Mouse (Mus musculus): ENCODE results near the gene Cd52. TPM values are rescaled to one million over a fixed set of nuclear protein-coding genes. Genes with fewer than 3 reads are reported as not detected.

Gene Cd52
- polyA plus RNA-seq, 1 experiment = not detected

DNA sequence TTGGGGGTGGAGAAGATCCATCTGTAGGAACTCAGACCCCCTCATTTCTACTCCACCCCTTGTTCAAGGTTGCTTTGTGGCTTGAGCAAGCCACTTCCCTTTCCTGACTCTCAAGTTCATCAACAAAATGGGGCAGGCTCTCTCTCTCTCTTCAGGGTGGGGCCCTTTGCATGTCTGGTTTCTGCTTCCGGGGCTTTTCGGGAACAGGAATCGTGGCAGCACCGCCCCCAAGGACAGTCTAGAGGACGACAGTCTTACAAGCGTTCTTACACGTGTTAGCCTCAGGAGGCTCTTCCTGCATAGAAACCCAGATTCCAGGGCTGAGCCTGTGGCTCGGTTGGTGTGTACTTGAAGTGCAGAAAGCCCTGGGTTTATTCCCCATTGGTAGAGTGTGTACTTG is 22.1 kb upstream of the Cd52 start:
- no peak overlapping the region for H3K4me3 ChIP-seq (ENCODE audit: insufficient read depth, poor library complexity, severe bottlenecking)

DNA sequence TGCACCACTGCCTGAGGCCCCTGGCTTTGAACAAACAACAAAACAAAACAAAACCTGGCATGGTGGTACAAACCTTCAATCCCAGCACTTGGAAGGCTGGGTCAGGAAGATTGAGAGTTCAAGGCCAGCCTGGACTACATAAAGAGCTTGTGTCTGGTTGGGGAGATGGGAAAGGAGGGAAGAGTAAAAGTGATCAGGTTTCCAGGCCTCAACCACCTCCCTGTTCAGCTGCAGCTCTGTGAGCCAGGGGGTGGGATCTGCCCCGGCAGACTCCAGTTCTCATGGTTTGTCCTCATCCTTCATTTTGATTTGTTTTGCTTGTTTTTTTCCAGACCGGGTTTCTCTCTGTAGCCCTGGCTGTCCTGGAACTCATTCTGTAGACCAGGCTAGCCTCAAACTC is 21.6 kb upstream of the Cd52 start:
- H3K79me3 ChIP-seq (ENCODE audit: low read depth) = no peaks in the 10 kb centered on the region
- H3K27me3 ChIP-seq (ENCODE audit: control insufficient read depth, insufficient read depth, insufficient read length) = no peaks in the 10 kb centered on the region
- TF ChIP-seq MYOG (IDR thresholded peaks at IDR 0.05; ENCODE audit: control insufficient read depth, extremely low read depth, insufficient read length) (no peak), MYOD1 (IDR thresholded peaks at IDR 0.05; ENCODE audit: control insufficient read depth, insufficient read length, low read depth) (no peak), USF1 (IDR thresholded peaks at IDR 0.05; ENCODE audit: low read depth) (no peak), CTCF (IDR thresholded peaks at IDR 0.05; ENCODE audit: control insufficient read depth, insufficient read depth, insufficient read length) (no peak), MAX (IDR thresholded peaks at IDR 0.05) (no peak), FOSL1 (IDR thresholded peaks at IDR 0.05; ENCODE audit: insufficient read depth, low read length, poor library complexity, severe bottlenecking) (no peak), CEBPB (IDR thresholded peaks at IDR 0.05; ENCODE audit: low read depth) (no peak)
- no peak overlapping the region for H3ac ChIP-seq (ENCODE audit: control insufficient read depth, insufficient read length, low read depth)
- no peaks in the 10 kb centered on the region for H3K36me3 ChIP-seq (ENCODE audit: control insufficient read depth, insufficient read depth)
- H3K4me3 ChIP-seq (ENCODE audit: insufficient read depth, poor library complexity, severe bottlenecking) = no peak overlapping the region
- no peaks in the 10 kb centered on the region for H3K79me2 ChIP-seq (ENCODE audit: control insufficient read depth, insufficient read depth)

More for the DNA sequence above, 22.1 kb upstream of the Cd52 start:
- H3K79me3 ChIP-seq (ENCODE audit: low read depth) = no peaks in the 10 kb centered on the region
- no peak for TF ChIP-seq CTCF (IDR thresholded peaks at IDR 0.05; ENCODE audit: control insufficient read depth, insufficient read depth, insufficient read length)
- no peak for TF ChIP-seq FOSL1 (IDR thresholded peaks at IDR 0.05; ENCODE audit: insufficient read depth, low read length, poor library complexity, severe bottlenecking)
- TF ChIP-seq MAX (IDR thresholded peaks at IDR 0.05) = no peak
- TF ChIP-seq CEBPB (IDR thresholded peaks at IDR 0.05; ENCODE audit: low read depth) = no peak
- TF ChIP-seq MYOG (IDR thresholded peaks at IDR 0.05; ENCODE audit: control insufficient read depth, extremely low read depth, insufficient read length) = no peak
- no peaks in the 10 kb centered on the region for H3K27me3 ChIP-seq (ENCODE audit: control insufficient read depth, insufficient read depth, insufficient read length)
- H3ac ChIP-seq (ENCODE audit: control insufficient read depth, insufficient read length, low read depth) = no peak overlapping the region
- no peaks in the 10 kb centered on the region for H3K79me2 ChIP-seq (ENCODE audit: control insufficient read depth, insufficient read depth)
- no peaks in the 10 kb centered on the region for H3K36me3 ChIP-seq (ENCODE audit: control insufficient read depth, insufficient read depth)

DNA sequence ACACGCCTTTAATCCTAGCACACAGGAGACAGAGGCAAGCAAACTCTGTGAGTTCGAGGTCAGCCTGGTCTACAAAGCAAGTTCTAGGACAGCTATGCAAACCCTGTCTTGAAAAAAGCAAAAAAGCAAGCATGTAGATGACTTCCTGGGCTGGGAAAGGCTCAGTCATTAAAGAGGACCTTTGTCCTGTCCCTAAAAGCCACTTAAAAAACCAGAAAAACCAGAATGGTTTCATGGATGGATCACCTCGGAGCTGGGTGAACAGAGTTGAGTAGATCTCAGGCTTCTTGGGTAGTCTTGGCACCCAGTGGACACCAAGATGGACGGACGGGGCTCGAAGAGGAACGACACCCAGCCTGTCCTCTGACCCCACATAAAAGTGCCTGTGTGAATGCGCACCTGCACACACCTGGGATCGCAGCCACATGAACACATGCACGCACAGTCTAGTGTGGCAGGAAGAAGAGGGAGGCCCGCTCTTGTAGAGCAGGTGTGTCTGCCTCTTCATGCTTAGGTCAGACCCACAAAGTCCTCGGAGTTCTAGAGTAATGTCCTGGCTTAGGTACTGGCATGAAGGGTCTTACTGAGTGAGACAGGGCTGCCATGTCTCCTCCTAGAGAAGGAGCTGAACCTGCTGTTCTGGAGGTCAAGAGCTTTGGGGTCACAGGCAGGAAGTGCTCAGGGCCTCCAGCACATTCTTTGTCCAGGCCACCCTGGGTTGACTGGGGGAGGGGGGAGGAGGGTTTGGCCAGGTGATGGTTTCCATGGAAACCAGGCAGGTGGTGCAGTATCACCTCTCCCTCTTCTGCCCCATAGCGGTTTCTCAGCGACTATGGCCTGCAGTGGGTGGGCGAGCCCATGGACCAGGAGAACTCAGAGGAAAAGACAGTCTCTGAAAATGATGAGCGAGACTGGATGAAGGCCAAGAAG is 20.6 kb upstream of the Cd52 start:
- Histone ChIP-seq H3K36me3 (ENCODE audit: control insufficient read depth, insufficient read depth) (no peaks in the 10 kb centered on the region), H3K4me3 (ENCODE audit: insufficient read depth, poor library complexity, severe bottlenecking) (no peak overlapping the region), H3K27me3 (ENCODE audit: control insufficient read depth, insufficient read depth, insufficient read length) (no peaks in the 10 kb centered on the region), H3K79me3 (ENCODE audit: low read depth) (no peaks in the 10 kb centered on the region), H3ac (ENCODE audit: control insufficient read depth, insufficient read length, low read depth) (no peak overlapping the region), H3K79me2 (ENCODE audit: control insufficient read depth, insufficient read depth) (no peaks in the 10 kb centered on the region)
- TF ChIP-seq USF1 (IDR thresholded peaks at IDR 0.05; ENCODE audit: low read depth) (no peak), MYOG (IDR thresholded peaks at IDR 0.05; ENCODE audit: control insufficient read depth, extremely low read depth, insufficient read length) (no peak), MYOD1 (IDR thresholded peaks at IDR 0.05; ENCODE audit: control insufficient read depth, insufficient read length, low read depth) (no peak), FOSL1 (IDR thresholded peaks at IDR 0.05; ENCODE audit: insufficient read depth, low read length, poor library complexity, severe bottlenecking) (no peak), MAX (IDR thresholded peaks at IDR 0.05) (no peak)

DNA sequence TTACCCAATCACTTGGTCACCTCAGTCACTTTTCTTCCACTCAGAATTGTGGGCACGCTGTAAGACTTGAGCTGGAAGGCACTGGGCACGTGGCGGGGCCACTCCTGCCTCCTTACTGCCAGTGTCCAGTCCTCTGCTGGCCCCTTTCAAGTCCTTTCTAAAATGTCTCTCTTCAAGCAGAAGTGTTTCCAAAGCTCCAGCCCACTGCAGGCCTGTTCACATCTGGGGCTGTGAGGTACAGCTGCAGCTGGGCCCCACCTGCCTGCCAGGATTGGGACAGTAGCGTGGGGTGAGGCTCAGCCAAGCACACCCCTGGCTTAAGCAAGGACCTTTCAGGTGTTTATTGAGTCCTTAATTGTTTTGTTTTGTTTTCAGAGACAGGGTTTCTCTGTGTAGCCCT is 19.2 kb upstream of the Cd52 start:
- Histone ChIP-seq H3ac (ENCODE audit: control insufficient read depth, insufficient read length, low read depth) (no peak overlapping the region), H3K27me3 (ENCODE audit: control insufficient read depth, insufficient read depth, insufficient read length) (no peaks in the 10 kb centered on the region), H3K36me3 (ENCODE audit: control insufficient read depth, insufficient read depth) (no peaks in the 10 kb centered on the region), H3K79me3 (ENCODE audit: low read depth) (no peaks in the 10 kb centered on the region), H3K4me3 (ENCODE audit: insufficient read depth, poor library complexity, severe bottlenecking) (no peak overlapping the region), H3K79me2 (ENCODE audit: control insufficient read depth, insufficient read depth) (no peaks in the 10 kb centered on the region)
- TF ChIP-seq MAX (IDR thresholded peaks at IDR 0.05) (no peak), MYOG (IDR thresholded peaks at IDR 0.05; ENCODE audit: control insufficient read depth, extremely low read depth, insufficient read length) (no peak), CEBPB (IDR thresholded peaks at IDR 0.05; ENCODE audit: low read depth) (no peak), MYOD1 (IDR thresholded peaks at IDR 0.05; ENCODE audit: control insufficient read depth, insufficient read length, low read depth) (no peak), USF1 (IDR thresholded peaks at IDR 0.05; ENCODE audit: low read depth) (no peak), FOSL1 (IDR thresholded peaks at IDR 0.05; ENCODE audit: insufficient read depth, low read length, poor library complexity, severe bottlenecking) (no peak), CTCF (IDR thresholded peaks at IDR 0.05; ENCODE audit: control insufficient read depth, insufficient read depth, insufficient read length) (no peak)

DNA sequence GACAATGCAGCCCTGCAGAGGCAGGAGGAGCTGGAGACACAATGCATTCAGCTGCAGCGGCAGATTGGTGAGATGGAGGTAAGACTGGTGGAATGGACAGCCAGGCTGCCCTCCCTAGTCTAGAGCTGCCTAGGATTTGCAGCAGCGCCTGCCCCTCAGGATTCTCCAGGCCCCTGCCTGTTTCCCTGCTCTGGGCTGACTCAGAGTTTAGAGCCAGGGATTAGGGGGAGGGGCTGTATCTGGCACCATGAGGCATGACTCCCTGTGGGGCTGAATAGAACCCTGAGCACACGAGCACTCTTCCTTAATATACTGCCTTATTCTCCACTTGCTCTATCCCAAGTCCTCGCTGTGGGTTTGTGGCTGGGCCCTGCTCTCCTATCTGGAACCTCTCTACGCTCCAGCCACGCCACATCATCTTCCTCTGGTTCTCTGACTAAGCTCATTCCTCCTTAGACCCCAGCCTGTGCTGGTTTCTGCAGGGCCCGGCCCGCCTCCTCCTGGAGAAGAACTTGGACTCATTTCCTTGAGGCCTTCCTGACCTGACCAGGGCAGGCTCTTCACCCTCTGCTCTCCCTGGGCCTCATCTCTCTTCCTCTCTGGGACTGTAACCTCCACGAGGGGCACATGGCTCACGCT is 18.6 kb upstream of the Cd52 start:
- H3K79me3 ChIP-seq (ENCODE audit: low read depth) = no peaks in the 10 kb centered on the region
- no peak overlapping the region for H3ac ChIP-seq (ENCODE audit: control insufficient read depth, insufficient read length, low read depth)
- TF ChIP-seq MYOG (IDR thresholded peaks at IDR 0.05; ENCODE audit: control insufficient read depth, extremely low read depth, insufficient read length) (no peak), MYOD1 (IDR thresholded peaks at IDR 0.05; ENCODE audit: control insufficient read depth, insufficient read length, low read depth) (no peak), CEBPB (IDR thresholded peaks at IDR 0.05; ENCODE audit: low read depth) (no peak), FOSL1 (IDR thresholded peaks at IDR 0.05; ENCODE audit: insufficient read depth, low read length, poor library complexity, severe bottlenecking) (no peak), CTCF (IDR thresholded peaks at IDR 0.05; ENCODE audit: control insufficient read depth, insufficient read depth, insufficient read length) (no peak), USF1 (IDR thresholded peaks at IDR 0.05; ENCODE audit: low read depth) (no peak), MAX (IDR thresholded peaks at IDR 0.05) (no peak)
- H3K4me3 ChIP-seq (ENCODE audit: insufficient read depth, poor library complexity, severe bottlenecking) = no peak overlapping the region
- H3K79me2 ChIP-seq (ENCODE audit: control insufficient read depth, insufficient read depth) = no peaks in the 10 kb centered on the region
- H3K27me3 ChIP-seq (ENCODE audit: control insufficient read depth, insufficient read depth, insufficient read length) = no peaks in the 10 kb centered on the region
- no peaks in the 10 kb centered on the region for H3K36me3 ChIP-seq (ENCODE audit: control insufficient read depth, insufficient read depth)

Data from C2C12 (cell line).